Mouse (Mus musculus) layer of hippocampus, postnatal 36 days (tissue): ENCODE results near the gene Moxd1. TPM values are rescaled to one million over a fixed set of nuclear protein-coding genes. Genes with fewer than 3 reads are reported as not detected.

Experiments used
- total RNA-seq, 2 experiments: library from RNA; stranded (reverse); gene quantifications; 2 replicates each; pipeline ENCODE4 v1.2.3; 2021

The Moxd1 gene
- total RNA-seq, 2 experiments from 2014 or later, result 10.9 to 11.9 TPM

Other genes with a start within 250 kb of the Moxd1 start
- gene Taar6, start 237.9 kb upstream of the Moxd1 start, total RNA-seq, result not detected
- gene Taar7a, start 230.0 kb upstream of the Moxd1 start, total RNA-seq, result not detected
- gene Taar7b, start 223.6 kb upstream of the Moxd1 start, total RNA-seq, result not detected
- gene Taar7d, start 196.3 kb upstream of the Moxd1 start, total RNA-seq, result not detected
- not detected for gene Taar7e, start 185.9 kb upstream of the Moxd1 start, total RNA-seq
- not detected for gene Taar7f, start 174.0 kb upstream of the Moxd1 start, total RNA-seq
- not detected for gene Taar8a, start 147.0 kb upstream of the Moxd1 start, total RNA-seq
- not detected for gene Taar8b, start 131.2 kb upstream of the Moxd1 start, total RNA-seq
- not detected for gene Taar8c, start 121.6 kb upstream of the Moxd1 start, total RNA-seq
- not detected for gene Taar9, start 114.0 kb upstream of the Moxd1 start, total RNA-seq
- gene Stx7, start 74.2 kb upstream of the Moxd1 start, total RNA-seq, result 100 to 1,000 TPM; 122 to 128 TPM